Mouse (Mus musculus): ENCODE measurements around the gene Pde8b.

Gene Pde8b

DNA sequence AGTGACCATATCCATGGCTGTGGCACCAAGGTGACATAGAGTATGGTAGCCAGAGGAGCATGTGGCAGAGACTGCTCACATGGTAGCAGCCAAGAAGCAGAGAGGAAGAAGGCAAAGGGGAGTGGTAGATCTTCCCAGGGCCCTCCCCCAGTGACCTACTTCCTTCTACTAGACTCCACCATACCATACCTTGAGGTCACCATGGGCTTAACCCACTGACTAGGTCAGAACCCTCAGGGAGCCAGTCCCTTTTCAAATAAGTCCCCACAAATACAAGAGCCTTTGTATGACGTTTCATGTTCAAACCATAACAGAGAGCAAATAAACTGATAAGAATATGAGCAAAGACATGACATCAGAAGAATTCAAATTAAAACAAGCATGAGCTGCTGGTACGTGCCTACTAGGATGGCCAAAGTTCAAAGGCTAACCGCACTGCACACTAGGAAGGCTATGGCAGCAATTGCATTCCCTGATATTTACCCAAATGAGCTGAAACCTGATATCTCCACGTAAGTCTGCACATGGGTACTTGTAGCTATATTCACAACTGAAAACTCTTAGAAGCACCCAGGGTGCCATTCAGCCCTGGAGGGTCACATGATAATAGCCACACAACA is 109.6 kb downstream of the Pde8b start:
- DNase-seq (ENCODE audit: low read depth, low spot score), result no peak

DNA sequence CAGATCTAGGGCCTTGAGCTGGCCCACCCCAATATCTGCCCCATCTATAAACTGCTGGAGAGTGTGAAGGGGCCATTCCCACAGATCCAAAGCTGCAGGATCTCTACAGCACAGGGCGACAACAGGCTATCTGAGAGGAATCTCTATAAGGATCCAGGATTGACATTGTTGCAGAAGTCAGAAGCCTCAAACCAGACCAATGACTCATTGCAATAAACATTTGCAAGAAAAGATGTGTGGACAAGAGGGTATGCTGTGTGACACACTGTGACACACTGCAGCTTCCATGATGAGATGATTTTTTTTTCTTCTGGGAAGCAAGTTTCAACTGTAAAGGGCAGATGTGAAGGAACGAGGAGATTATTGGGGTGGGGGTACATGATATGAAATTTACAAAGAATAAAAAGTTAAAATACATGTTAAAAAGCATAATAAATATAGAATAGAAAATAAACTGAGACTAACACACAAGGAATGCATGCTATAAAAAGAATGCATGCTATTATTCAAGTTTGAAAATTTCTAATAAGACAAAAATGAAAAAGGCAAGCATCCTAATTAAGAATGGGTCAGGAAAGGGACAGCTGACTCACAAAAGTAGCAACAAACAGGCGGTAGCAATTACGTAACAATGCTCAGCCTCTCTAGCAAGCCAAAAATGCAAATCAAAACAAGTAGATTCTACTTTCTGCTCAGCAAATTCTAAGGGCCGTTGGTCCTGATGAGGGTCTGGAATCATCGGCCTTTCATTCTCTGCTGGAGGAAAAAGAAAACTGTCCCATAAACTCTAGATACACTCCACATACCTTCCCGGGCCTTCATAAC is 114.6 kb downstream of the Pde8b start:
- no peak for DNase-seq (ENCODE audit: low read depth, low spot score)

DNA sequence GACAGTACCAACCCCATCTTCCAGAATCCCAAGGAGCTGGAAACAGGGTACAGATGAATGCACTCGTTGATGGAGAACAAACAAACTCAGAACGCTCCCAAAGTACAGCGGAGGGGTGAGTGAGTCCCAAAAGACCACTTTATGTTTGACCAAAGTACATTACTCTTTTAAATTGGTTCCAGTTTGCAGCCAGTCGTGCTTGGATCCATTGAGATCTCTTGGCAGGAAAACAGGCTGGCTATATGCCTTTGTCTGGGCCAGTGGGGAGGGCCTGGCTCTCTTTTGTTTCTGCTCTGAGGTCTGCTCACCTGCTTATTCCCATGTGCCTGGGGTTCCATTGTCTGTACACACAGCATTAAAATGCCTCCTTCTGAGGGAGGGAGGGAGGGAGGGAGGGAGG is 118.3 kb downstream of the Pde8b start:
- DNase-seq (ENCODE audit: low read depth, low spot score), result peak; percentile 4

DNA sequence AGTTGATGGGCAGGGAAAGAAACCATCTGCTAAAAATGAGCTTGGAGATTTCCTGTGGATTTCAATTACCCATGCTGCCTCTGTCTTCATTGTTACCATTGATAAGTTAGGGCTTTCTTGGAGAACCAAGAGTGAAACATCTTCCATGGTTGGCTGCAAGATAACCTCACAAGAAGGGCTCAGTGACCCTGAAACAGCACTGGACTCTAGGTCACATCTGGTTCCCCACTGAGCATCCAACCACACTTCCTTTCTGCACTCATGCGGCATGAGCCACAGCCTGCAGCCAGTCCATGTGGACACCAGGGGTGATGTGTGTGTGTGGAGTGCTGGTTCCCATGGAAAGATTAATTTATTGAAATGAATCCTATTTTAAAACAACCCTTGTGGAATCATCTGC is 119.1 kb downstream of the Pde8b start:
- DNase-seq (ENCODE audit: low read depth, low spot score), result no peak

DNA sequence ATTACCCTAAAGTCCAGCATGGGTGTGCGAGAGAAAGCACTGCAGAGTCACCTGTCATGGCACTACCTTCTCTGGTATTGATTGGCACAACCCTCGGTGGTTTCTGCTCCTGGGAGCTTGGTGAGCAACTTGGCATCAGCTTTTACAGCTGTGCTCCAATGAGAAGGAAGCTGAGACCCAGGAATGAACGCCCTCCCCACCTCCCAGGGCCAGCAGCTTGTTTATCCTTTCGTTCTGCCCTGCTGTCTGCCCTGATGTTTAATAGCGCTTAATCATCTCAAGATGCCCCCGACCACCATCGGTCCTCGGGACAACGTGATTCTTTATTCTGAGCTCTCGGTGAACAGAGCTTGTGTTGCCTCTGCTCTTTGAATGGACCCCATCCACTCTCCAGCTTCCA is 122.8 kb downstream of the Pde8b start:
- no peak for DNase-seq (ENCODE audit: low read depth, low spot score)

DNA sequence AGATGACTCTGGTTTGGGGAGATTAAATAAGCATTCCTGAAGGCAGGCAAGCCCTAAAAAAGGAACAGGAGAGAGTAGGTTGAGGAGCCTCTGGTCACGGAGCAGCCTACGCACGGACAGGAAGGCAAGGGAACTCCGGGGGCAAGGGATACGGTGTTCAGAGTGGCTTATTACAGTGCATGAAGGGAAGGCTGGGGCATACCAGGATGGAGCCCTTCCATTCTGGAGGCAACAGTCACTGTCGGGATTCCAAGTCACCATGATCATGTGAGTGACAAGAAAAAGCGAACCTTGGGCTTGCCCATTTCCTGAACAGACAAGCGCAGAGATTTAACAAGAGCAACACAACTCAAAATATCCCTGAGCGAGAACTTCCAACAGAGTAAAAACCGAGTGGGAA is 123.3 kb downstream of the Pde8b start:
- no peak for DNase-seq (ENCODE audit: low read depth, low spot score)

DNA sequence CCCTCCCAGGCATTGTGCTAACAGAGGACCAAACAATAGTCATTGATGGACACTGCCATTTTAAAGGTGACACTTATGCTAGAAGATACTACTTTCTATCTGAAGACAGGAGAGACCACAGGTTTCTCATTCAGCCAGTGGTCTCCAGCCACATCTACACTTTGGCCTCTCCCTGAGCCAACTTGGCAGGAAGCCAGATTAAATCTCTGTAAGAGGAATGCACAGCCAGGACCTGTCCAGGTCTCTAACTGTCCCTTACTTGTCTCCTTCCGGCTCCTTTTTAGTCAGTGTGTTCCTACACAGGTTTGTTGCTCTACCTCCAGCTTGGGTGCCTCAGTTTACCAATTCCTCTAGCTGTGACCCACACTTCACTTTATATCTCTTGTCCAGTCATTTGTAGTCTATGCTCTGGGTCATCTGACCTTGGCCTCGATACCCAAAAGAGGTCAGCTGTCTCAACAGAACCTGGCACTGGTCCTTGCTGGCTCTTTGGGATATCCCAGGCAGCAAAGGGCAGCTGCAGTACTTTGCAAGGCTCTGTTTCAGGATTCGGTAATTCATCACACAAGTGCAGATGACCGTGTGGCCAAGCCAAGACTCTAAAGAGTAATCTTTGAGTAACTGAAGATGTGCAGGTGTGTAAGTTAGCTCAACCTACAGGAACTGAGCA is 124.5 kb downstream of the Pde8b start:
- no peak for DNase-seq (ENCODE audit: low read depth, low spot score)

DNA sequence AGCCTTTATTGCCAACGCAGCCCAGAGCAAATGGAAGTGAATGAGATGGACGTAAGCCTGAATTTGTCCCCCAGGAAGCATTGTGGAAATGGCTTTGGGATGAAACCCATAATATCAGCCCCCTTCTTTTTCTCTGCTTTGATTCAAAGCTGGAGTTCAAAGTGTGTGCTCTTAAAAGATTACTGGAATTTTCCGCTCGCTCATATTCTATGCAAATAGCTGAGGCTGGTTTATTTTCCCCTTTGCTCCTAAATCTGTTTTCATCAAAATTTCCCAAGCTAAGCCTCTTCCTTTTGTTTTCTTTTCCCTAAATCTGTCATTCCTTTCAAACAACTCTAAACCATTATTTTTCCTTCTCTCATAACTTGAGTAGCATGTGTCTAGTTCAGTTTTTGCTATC is 129.6 kb downstream of the Pde8b start:
- no peak for DNase-seq (ENCODE audit: low read depth, low spot score)

DNA sequence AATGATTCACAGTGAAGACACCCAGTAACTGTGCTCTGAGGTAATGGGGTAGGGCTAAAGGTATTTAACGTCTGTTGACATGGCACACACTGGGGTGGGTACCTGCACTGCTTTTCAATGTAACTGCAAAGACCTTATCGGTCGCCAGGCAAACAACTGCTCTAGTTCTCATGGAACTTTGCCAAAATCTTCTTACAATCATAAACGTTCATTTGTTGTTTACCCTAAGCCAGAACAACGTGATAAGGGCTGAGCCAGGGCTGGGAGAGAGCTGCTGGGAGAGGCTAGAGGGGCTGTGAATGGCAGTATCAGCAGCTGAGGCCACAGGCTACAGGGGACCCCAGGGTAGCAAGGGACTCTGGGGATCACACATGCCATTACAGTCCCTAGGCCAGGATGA is 136.4 kb downstream of the Pde8b start:
- DNase-seq (ENCODE audit: low read depth, low spot score), result no peak

DNA sequence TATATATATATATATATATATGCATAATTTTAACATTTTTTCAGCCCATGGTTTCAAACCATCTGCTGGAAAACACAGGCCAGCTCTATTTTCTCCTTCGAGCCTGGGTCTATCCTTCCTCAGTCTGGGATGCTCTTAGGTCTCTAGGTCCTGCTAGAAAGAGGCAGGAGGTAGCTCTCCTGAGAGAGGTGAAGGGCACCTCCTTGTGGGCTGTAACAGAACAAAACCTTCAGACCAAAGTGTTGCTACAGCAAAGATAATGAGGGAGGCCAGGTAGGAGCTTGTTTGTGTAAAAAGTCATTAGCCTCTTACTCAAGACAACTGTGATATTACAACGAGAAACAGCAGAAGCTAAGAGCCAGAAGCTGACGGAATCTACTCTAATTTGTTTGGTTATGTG is 140.6 kb downstream of the Pde8b start:
- DNase-seq (ENCODE audit: low read depth, low spot score), result no peak

DNA sequence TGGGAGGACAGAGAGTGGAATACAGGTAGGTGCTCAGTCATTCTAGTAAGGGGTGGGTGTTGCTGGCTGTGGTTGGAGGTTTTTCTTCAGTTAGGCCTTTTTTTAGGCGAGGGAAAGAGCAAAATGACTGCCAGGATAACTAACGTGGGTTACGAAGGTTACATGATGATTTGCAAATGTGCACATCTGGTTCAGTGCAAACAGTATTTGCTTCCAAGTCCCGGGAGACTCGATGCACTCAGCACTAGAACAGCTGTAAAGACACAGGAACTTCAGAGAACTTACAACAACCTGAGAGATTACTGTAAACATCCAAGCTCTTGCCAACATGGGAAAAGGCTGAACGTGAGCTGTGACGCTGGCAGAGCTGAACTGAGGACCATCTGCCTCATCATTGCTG is 142.1 kb downstream of the Pde8b start:
- no peak for DNase-seq (ENCODE audit: low read depth, low spot score)

DNA sequence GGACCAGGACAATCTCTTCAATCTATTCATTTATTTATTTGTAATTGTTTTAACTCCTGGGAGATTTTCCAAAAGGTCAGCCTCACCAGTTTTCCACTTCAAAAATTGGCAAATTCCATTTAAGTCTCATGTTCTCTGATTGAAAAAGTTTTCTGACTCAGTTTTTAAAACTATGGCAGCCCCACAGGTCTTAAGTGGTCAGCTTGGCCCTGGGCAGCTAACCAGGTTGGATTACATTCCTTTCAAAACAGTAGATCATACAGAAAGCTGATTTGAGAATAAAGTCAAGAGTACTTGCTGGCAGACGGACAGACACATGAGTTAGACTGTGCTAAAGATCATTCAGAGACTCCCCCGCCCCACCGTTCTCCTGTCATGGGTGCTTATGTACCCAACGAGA is 145.3 kb downstream of the Pde8b start:
- no peak for DNase-seq (ENCODE audit: low read depth, low spot score)

DNA sequence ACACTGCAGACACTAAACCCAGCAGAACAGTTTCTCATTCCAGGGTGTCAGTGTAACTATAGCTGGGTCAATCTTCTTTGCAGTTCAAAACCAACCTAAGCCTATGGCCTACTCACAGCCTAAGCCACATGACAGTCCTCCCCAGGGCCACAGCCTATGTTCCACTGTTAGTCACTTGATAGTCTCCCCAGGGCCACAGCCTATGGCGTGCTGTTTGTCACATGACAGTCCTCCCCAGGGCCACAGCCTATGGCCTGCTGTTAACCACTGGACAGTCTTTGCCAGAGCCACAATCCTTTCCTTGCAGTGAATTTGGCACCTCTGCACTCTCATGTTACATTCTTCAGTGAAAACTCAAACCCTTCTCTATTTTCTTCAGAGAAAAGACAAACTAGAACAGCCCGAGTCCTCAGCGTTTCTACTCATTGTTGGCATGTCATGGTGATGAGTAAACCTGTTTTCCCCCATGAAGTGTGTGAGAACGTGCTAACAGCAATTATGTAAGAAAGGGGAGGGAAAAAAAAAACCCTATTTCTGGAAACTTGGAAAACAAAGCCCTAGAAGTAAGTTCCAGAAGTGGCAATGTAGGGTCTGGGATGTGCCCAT is 147.0 kb downstream of the Pde8b start:
- peak; percentile 16 for DNase-seq (ENCODE audit: low read depth, low spot score)

DNA sequence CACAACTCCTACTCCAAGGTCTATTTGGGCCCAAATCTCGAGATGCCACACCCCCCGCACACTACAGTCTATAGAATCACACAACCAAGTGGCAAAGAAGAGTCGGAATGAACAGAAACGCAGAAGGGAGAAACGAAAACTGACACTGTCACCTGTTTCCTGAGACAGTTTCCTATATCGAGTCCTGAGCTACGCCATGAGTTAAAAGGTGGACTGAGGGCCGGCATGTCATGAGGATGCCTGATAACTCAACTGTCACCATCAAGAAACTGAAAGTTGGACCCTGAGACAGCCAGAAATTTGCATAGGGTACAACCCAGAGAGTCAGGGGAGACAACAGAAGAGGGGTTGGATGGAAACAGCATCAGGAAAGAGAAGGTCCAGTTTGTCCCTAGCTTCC is 148.8 kb downstream of the Pde8b start:
- DNase-seq (ENCODE audit: low read depth, low spot score), result no peak

DNA sequence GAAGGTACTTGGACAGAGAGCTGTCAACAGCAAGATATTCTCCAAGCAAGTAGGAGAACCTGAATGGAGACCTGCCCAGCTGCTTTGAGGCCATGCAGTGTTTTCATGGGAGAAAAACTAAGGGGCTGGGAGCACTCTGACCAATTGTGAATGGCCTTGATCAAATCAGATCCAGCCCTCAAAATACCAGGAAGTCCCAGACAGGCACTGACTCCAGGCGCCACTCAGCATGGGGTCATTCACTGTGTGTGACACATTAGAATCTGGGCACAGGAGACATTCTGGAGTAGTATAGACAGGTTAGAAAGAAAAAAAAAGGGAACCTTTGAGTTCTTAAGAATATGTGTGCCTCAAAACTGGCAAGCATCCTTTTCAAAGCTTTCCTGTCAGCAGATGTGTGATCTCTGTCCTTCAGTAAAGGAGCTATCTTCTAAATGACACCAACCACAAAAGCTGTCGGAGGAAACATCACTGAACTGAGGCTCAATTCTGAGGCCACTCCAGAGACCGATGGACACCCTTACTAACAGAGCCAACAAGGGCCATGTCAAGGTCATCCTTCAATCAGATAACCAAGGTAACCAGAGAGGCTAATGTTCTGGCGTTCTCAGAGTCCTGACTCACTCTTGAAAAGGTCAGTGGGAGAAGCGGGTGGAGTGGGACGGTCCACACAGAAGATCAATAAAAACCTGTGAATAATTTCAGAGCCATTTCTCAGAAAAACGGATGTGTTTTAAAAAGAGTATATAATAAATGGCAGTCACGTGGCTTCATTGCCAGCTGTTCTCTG is 151.0 kb downstream of the Pde8b start:
- peak; percentile 9 for DNase-seq (ENCODE audit: low read depth, low spot score)

DNA sequence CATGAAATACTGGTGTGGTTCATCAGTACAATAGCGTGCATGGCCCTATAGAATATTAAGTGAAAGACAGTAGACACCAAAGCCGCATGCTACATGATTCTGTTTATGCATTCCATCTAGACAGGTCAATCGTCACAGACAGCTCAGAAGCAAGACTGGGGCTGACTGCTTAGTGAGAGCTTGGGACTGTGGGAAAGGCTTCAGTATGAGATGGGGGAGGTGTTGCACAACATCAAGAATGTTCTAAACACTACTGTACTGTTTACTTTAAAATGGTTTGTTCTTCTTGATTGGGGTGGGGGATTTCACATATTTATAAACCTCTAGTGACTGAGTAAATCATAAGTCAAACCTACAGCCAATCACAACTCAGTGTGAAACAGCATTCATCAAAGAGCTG is 153.5 kb downstream of the Pde8b start:
- no peak for DNase-seq (ENCODE audit: low read depth, low spot score)

DNA sequence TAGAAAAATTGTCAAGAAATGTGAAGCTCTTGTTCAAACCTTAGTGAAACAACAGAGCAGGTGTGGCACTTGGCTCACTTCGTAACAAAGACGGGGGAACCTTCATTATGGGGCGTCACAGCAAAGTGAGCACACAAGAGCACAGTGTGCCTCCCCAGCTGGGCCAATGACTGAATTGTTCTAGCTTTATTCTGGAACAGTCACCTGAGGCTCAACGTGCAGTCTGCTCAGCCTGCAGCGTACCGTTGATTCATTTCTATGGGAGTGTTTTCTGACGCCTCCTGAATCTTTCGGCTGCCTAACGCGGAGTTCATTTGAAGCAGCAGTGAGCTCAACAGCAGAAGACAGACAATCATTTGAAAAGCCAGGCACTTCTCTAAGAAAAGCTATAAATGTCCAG is 154.3 kb downstream of the Pde8b start:
- no peak for DNase-seq (ENCODE audit: low read depth, low spot score)

DNA sequence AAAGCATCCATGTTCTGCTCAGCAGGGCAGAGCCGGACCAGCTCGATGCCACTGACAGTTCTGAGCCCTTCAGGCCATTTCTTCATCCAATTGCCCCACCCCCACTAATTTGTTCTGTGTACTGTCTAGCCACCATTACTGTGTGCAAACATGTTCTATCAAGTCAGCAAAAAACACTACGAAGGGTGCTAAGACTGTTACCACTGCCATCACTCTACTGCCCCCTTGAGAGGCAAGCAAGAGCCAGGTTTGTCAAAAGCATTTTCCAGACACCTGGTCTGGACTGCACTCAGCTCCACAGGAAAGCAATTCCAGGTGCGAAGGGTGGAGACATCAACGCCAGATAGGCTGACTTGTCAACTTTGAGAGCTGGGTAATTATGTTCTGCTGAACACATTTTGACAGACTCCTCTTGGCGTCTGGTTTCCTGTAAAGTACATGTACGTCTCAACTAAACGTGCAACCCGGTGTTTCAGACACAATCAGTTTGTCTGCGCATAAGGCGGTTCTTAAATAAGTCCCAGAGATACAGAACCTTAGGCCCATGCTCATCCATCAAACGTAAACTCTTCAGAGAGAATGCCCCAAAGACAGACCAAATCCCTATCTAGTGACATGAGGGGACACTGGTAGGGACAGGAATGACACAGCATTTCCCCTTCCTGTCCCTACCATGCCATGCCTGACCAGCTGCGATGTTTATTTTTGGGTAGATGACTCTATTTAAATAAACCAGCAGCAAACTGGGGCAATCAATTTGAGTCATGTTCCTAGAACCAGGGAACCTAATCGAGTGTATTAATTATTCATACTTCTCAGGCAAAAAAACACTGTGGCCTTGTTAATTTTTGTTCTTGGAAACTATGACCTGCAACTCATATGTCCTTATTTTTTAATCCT is 158.3 kb downstream of the Pde8b start:
- no peak for DNase-seq (ENCODE audit: low read depth, low spot score)

DNA sequence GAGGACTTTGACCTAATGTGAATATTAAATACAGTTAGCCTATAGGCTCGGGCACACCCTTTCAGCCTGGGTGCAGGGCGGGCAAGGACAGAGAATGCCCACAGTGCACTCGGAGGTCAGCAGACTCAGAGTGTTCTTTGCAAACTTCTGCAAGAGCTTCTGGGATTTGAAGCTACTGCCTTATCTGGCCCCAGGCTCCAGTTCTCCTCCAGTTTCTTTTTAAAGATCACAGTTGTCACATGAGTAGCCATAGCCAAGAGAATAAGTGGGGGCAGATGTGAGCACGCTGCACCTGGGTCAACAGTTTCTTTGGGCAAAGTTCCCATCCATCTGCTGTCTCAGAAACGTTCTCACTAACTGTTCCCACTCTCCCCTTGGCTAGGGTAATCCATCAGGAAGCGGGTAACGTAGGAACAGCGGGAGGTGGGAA is 162.8 kb downstream of the Pde8b start:
- no peak for DNase-seq (ENCODE audit: low read depth, low spot score)

DNA sequence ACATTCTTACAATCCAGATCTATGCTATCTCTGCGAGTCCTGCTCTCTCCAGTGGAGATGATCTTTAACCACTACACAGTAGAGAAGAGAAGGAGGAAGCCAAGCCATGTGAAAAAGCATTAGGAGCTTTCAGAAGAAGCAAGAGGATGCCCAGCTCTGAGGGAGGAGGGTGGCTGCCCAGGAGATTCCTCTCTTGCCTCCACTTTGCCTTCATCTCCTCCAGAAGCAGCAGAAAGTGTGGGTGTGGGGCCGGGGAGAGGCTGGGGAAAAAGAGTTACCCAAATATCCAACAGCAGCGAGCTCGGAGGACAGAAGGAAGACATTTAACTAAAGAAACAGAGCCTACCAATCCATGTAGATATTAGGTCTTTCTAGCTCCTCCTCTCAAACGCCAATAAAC is 164.1 kb downstream of the Pde8b start:
- no peak for DNase-seq (ENCODE audit: low read depth, low spot score)

DNA sequence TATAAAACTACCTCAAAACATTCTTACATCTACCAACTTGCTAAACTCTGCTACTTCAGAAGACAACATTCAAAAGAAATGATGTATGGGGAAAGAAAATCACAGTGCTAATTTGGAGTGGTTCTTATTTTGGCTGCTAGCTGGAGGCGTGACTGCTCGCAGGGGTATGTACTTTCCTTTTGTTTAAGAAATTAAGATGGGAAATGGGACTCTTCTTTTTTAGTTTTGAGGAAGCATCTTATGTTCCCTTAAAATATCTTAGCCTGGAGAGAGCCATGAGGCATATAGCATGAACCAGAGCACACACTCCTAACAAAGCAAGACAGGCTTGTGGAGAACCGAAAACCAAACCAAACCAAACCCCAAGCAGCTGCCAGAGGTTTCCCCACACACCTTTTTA is 167.5 kb downstream of the Pde8b start:
- no peak for DNase-seq (ENCODE audit: low read depth, low spot score)

Measured in ZHBTc4 (cell line).